Mouse (Mus musculus) 416B (cell line): Measurements from ENCODE around the gene Gpr153.
"Not testable (repeated sequence)": the region's sequence is repeated elsewhere in the genome, so short reads cannot be mapped to it uniquely, and the experiment has no call there.

Experiments used
- DNase-seq: peaks from one replicate; pipeline ENCODE4 v3.0.0; 2011; ENCODE audit warnings: low read depth

The Gpr153 gene

GRCm38 (mm10) chr4:152273621-152274236 is at the start of gene Gpr153:
Gpr153 (plus strand) TSS chr4:152274232.
- no peak for DNase-seq

GRCm38 (mm10) chr4:152226901-152227486 is 47.0 kb upstream of the Gpr153 start:
- no peak for DNase-seq

GRCm38 (mm10) chr4:152227749-152228527 is 46.1 kb upstream of the Gpr153 start:
- DNase-seq, result no peak

GRCm38 (mm10) chr4:152230331-152230730 is 43.7 kb upstream of the Gpr153 start:
- not testable (repeated sequence) for DNase-seq

- DNase-seq, result no peak
Observed at GRCm38 (mm10) chr4:152231326-152231725, 42.7 kb upstream of the Gpr153 start.

- no peak for DNase-seq
Observed at GRCm38 (mm10) chr4:152232411-152232903, 41.6 kb upstream of the Gpr153 start.

GRCm38 (mm10) chr4:152239974-152240373 is 34.1 kb upstream of the Gpr153 start:
- no peak for DNase-seq

- DNase-seq, result no peak
Observed at GRCm38 (mm10) chr4:152243241-152243891, 30.7 kb upstream of the Gpr153 start.

- DNase-seq, result no peak
Observed at GRCm38 (mm10) chr4:152243969-152244368, 30.1 kb upstream of the Gpr153 start.

GRCm38 (mm10) chr4:152244545-152245522 is 29.2 kb upstream of the Gpr153 start:
- DNase-seq, result no peak

GRCm38 (mm10) chr4:152246011-152246410 is 28.0 kb upstream of the Gpr153 start:
- DNase-seq, result no peak

- no peak for DNase-seq
Observed at GRCm38 (mm10) chr4:152247195-152247594, 26.8 kb upstream of the Gpr153 start.

- DNase-seq, result no peak
Observed at GRCm38 (mm10) chr4:152250615-152251014, 23.4 kb upstream of the Gpr153 start.

GRCm38 (mm10) chr4:152253183-152253759 is 20.8 kb upstream of the Gpr153 start:
- DNase-seq, result peak; percentile 41

GRCm38 (mm10) chr4:152257070-152257469 is 17.0 kb upstream of the Gpr153 start:
- peak; percentile 20 for DNase-seq

GRCm38 (mm10) chr4:152260451-152260850 is 13.6 kb upstream of the Gpr153 start:
- DNase-seq, result peak; percentile 86

GRCm38 (mm10) chr4:152262187-152262586 is 11.8 kb upstream of the Gpr153 start:
- no peak for DNase-seq

GRCm38 (mm10) chr4:152263089-152263488 is 10.9 kb upstream of the Gpr153 start:
- DNase-seq, result no peak

- DNase-seq, result no peak
Observed at GRCm38 (mm10) chr4:152263512-152264176, 10.4 kb upstream of the Gpr153 start.

GRCm38 (mm10) chr4:152264177-152264530 is 9.9 kb upstream of the Gpr153 start:
- DNase-seq, result no peak
